Mouse (Mus musculus) CH12.LX (cell line): Measurements from ENCODE around the gene 1700017B05Rik. TPM values are rescaled to one million over a fixed set of nuclear protein-coding genes. Genes with fewer than 3 reads are reported as not detected.

Source experiments
- DNase-seq: peaks from one replicate; pipeline ENCODE4 v3.0.0-alpha.2; 2013; ENCODE audit errors: extremely low read depth
- H3K27ac ChIP-seq: 2 replicates; pipeline ENCODE4 v1.5.1; 2012; ENCODE audit warnings: low read depth, mild to moderate bottlenecking, control low read depth, moderate library complexity; ENCODE audit not compliant: insufficient read depth
- H3K27me3 ChIP-seq: replicated peaks from 2 replicates; pipeline ENCODE3; 2012; ENCODE audit warnings: inconsistent platforms
- H3K36me3 ChIP-seq, 2 experiments: replicated peaks in 1 of 2; 2 replicates each; pipeline versions ENCODE3 to v1.6.1; 2012; ENCODE audit warnings: inconsistent platforms in 1 of 2, low read length in 1 of 2, mild to moderate bottlenecking in 1 of 2, mixed read lengths in 1 of 2, moderate library complexity in 1 of 2; ENCODE audit not compliant: control insufficient read depth in 1 of 2, insufficient read depth in 1 of 2
- H3K4me1 ChIP-seq, 2 experiments: 2 replicates each; pipeline ENCODE4 v1.6.1; 2012; ENCODE audit warnings: inconsistent platforms in 1 of 2, moderate library complexity in 1 of 2; ENCODE audit not compliant: insufficient read depth in 2 of 2, control insufficient read depth in 1 of 2
- H3K4me2 ChIP-seq: 2 replicates; pipeline ENCODE4 v1.6.1; 2012; ENCODE audit warnings: low read depth, mild to moderate bottlenecking, control low read depth; ENCODE audit not compliant: poor library complexity, insufficient read depth, severe bottlenecking
- H3K4me3 ChIP-seq, 3 experiments: fragments of 150-350 bp in 1 of 3; sonication (generic) in 1 of 3; replicated peaks in 1 of 3; 2 replicates each; pipeline versions ENCODE3 to v1.5.1; 2011 to 2012; ENCODE audit warnings: low read depth in 2 of 3, low read length in 2 of 3, mild to moderate bottlenecking in 2 of 3, moderate library complexity in 2 of 3, control low read depth in 1 of 3, improper control_type of control experiment in 1 of 3, inconsistent platforms in 1 of 3, mixed read lengths in 1 of 3; ENCODE audit not compliant: poor library complexity in 1 of 3
- H3K79me2 ChIP-seq: replicated peaks from 2 replicates; pipeline ENCODE4 v1.6.1; 2012; ENCODE audit warnings: mild to moderate bottlenecking, moderate library complexity; ENCODE audit not compliant: control insufficient read depth, poor library complexity, insufficient read depth, severe bottlenecking; ENCODE audit errors: extremely low read depth
- H3K9ac ChIP-seq: 2 replicates; pipeline ENCODE4 v1.6.1; 2012; ENCODE audit warnings: low read depth, mild to moderate bottlenecking, control low read depth, moderate library complexity; ENCODE audit not compliant: insufficient read depth
- H3K9me3 ChIP-seq: replicated peaks from 2 replicates; pipeline ENCODE3; 2012; ENCODE audit warnings: low read length, inconsistent platforms, mixed read lengths
- CHD1 ChIP-seq: IDR thresholded peaks from 2 replicates; pipeline ENCODE4 v1.6.1; 2012; ENCODE audit warnings: low read depth, low read length, improper control_type of control experiment, inconsistent platforms
- CHD2 ChIP-seq: IDR thresholded peaks from 2 replicates; pipeline ENCODE4 v1.6.1; 2011; ENCODE audit warnings: low read length, improper control_type of control experiment
- CTCF ChIP-seq, 2 experiments: IDR thresholded peaks in 1 of 2; conservative IDR thresholded peaks in 1 of 2; 2 replicates each; pipeline ENCODE4 v1.5.1; 2011 to 2012; ENCODE audit warnings: low read depth in 2 of 2, low read length in 2 of 2, improper control_type of control experiment in 1 of 2, inconsistent platforms in 1 of 2, mild to moderate bottlenecking in 1 of 2, moderate library complexity in 1 of 2
- E2F4 ChIP-seq: IDR thresholded peaks from 2 replicates; pipeline ENCODE4 v1.6.1; 2011; ENCODE audit warnings: low read depth, low read length, improper control_type of control experiment; ENCODE audit not compliant: insufficient replicate concordance
- EP300 ChIP-seq: IDR thresholded peaks from 2 replicates; pipeline ENCODE4 v1.6.1; 2011; ENCODE audit warnings: low read length, improper control_type of control experiment
- GABPA ChIP-seq: IDR thresholded peaks from 2 replicates; pipeline ENCODE4 v1.6.1; 2012; ENCODE audit warnings: low read depth, low read length, improper control_type of control experiment, inconsistent platforms; ENCODE audit not compliant: insufficient replicate concordance
- JUN ChIP-seq: IDR thresholded peaks from 2 replicates; pipeline ENCODE4 v1.6.1; 2011; ENCODE audit warnings: low read depth, mild to moderate bottlenecking, low read length, improper control_type of control experiment, moderate library complexity; ENCODE audit not compliant: insufficient read depth
- KAT2A ChIP-seq: IDR thresholded peaks from 2 replicates; pipeline ENCODE4 v1.6.1; 2012; ENCODE audit warnings: low read length, improper control_type of control experiment, inconsistent platforms; ENCODE audit not compliant: insufficient replicate concordance
- MAZ ChIP-seq: IDR thresholded peaks from 2 replicates; pipeline ENCODE4 v1.6.1; 2012; ENCODE audit warnings: low read depth, mild to moderate bottlenecking, inconsistent platforms, low read length, improper control_type of control experiment, moderate library complexity
- MXI1 ChIP-seq: IDR thresholded peaks from 2 replicates; pipeline ENCODE4 v1.6.1; 2011; ENCODE audit warnings: mild to moderate bottlenecking, low read depth, low read length, improper control_type of control experiment
- MYC ChIP-seq: IDR thresholded peaks from 2 replicates; pipeline ENCODE4 v1.6.1; 2011; ENCODE audit warnings: low read depth, mild to moderate bottlenecking, improper control_type of control experiment, low read length
- NELFE ChIP-seq: IDR thresholded peaks from 2 replicates; pipeline ENCODE4 v1.6.1; 2011; ENCODE audit warnings: low read depth, low read length, improper control_type of control experiment
- NRF1 ChIP-seq: IDR thresholded peaks from 2 replicates; pipeline ENCODE4 v1.6.1; 2014; ENCODE audit warnings: low read depth, mild to moderate bottlenecking, inconsistent platforms, low read length, improper control_type of control experiment, moderate library complexity
- PAX5 ChIP-seq: IDR thresholded peaks from 2 replicates; pipeline ENCODE4 v1.6.1; 2012; ENCODE audit warnings: low read length, inconsistent platforms, mixed read lengths
- POLR2AphosphoS2 ChIP-seq: IDR thresholded peaks from 2 replicates; pipeline ENCODE4 v1.6.1; 2011; ENCODE audit warnings: low read depth, low read length, improper control_type of control experiment
- RAD21 ChIP-seq: IDR thresholded peaks from 2 replicates; pipeline ENCODE4 v1.6.1; 2011; ENCODE audit warnings: low read depth, mild to moderate bottlenecking, low read length, improper control_type of control experiment, moderate library complexity
- RCOR1 ChIP-seq: conservative IDR thresholded peaks from 2 replicates; pipeline ENCODE4 v1.6.1; 2012; ENCODE audit warnings: low read depth, mild to moderate bottlenecking, inconsistent platforms, low read length, improper control_type of control experiment
- SIN3A ChIP-seq: IDR thresholded peaks from 2 replicates; pipeline ENCODE4 v1.6.1; 2012; ENCODE audit warnings: low read length, improper control_type of control experiment, inconsistent platforms
- TBP ChIP-seq: conservative IDR thresholded peaks from 2 replicates; pipeline ENCODE4 v1.6.1; 2011; ENCODE audit warnings: low read depth, low read length, improper control_type of control experiment
- UBTF ChIP-seq: IDR thresholded peaks from 2 replicates; pipeline ENCODE4 v1.6.1; 2012; ENCODE audit warnings: low read depth, mild to moderate bottlenecking, inconsistent platforms, low read length, improper control_type of control experiment, moderate library complexity
- USF2 ChIP-seq: conservative IDR thresholded peaks from 2 replicates; pipeline ENCODE4 v1.6.1; 2011; ENCODE audit warnings: low read depth, low read length, improper control_type of control experiment
- dilution Hi-C: fragments of 300-500 bp; cut with MboI; formaldehyde crosslinking; loops from 2 replicates; pipeline ENCODE4 v1.14.3; 2020; ENCODE audit warnings: low sequenced_read_pairs; ENCODE audit not compliant: extremely low pct_unique_long_range_greater_than_20kb, extremely low pct_ligation_motif_present
- in situ Hi-C: fragments of 300-500 bp; cut with MboI; formaldehyde crosslinking; loops from 3 replicates; pipeline ENCODE4 v1.14.3; 2019; ENCODE audit warnings: low sequenced_read_pairs, low pct_ligation_motif_present, low pct_unique_long_range_greater_than_20kb, mixed read lengths
- polyA plus RNA-seq: library from polyadenylated mRNA; unstranded; fragments of >175 nt; gene quantifications from 2 replicates; pipeline ENCODE4 v1.2.1, GENCODE M21; 2012; ENCODE audit warnings: low read depth; ENCODE audit not compliant: insufficient read length
- total RNA-seq, 2 experiments: library from RNA; depleted of rRNA; stranded (reverse); fragments of 300-350 nt in 1 of 2; fragments of >200 nt in 1 of 2; gene quantifications; 2 replicates each; pipeline ENCODE4 v1.2.3; 2012 to 2014

The 1700017B05Rik gene
- total and polyA plus RNA-seq, 3 experiments, result 26.4 to 56.0 (median 38.6) TPM

GRCm38 (mm10) chr9:57217220-57217619 lies 45.2 kb downstream of the 1700017B05Rik start:
- Histone ChIP-seq H3K4me3 (no peak overlapping the region), H3K27me3 (no peaks in the 10 kb centered on the region), H3K36me3 (no peaks in the 10 kb centered on the region), H3K79me2 (no peaks in the 10 kb centered on the region), H3K4me2 (no peak overlapping the region), H3K9ac (no peak overlapping the region), H3K27ac (no peak overlapping the region), H3K9me3 (peaks cover 7% of the 10 kb centered on the region), H3K4me1 (no peaks in the 10 kb centered on the region; a peak in 1 of 4 replicates)
- TF ChIP-seq EP300 (no peak), RAD21 (no peak), MYC (no peak), USF2 (no peak), E2F4 (no peak), TBP (no peak), POLR2AphosphoS2 (no peak), GABPA (no peak), JUN (no peak), UBTF (no peak), KAT2A (no peak), MXI1 (no peak), CTCF (conservative IDR thresholded peaks at IDR 0.05 in 1 of 2, IDR thresholded peaks at IDR 0.05 in 1 of 2; ENCODE audit: low read depth in 2 of 2, low read length in 2 of 2) (no peak), PAX5 (no peak), NRF1 (no peak), MAZ (no peak), SIN3A (no peak)
- dilution Hi-C loops, result no loop called here
- DNase-seq, result no peak
- in situ Hi-C loops, result loop anchor here (10.0 kb wide), 1 partner anchor 322 kb away; no protein-coding TSS in a partner anchor

GRCm38 (mm10) chr9:57214500-57214899 lies 47.9 kb downstream of the 1700017B05Rik start:
- DNase-seq, result no peak
- Histone ChIP-seq H3K4me2 (no peak overlapping the region), H3K79me2 (no peaks in the 10 kb centered on the region), H3K4me3 (no peak overlapping the region), H3K9me3 (no peaks in the 10 kb centered on the region), H3K4me1 (no peaks in the 10 kb centered on the region; a peak in 1 of 4 replicates), H3K9ac (no peak overlapping the region), H3K27me3 (no peaks in the 10 kb centered on the region), H3K27ac (no peak overlapping the region), H3K36me3 (no peaks in the 10 kb centered on the region)
- TF ChIP-seq CHD1 (no peak), RCOR1 (no peak), GABPA (no peak), NELFE (no peak), CHD2 (no peak), RAD21 (no peak), MYC (no peak), JUN (no peak), UBTF (no peak)
- in situ Hi-C loops (loop anchor here (10.0 kb wide), 1 partner anchor 320 kb away; no protein-coding TSS in a partner anchor), dilution Hi-C loops (no loop called here)
